Mouse (Mus musculus) limb, embryonic 10.5 days (tissue): ENCODE results near the gene Map6. TPM values are rescaled to one million over a fixed set of nuclear protein-coding genes. Genes with fewer than 3 reads are reported as not detected.

Source experiments
- DNase-seq: peaks from one replicate; pipeline ENCODE4 v3.0.0-alpha.2; 2017; ENCODE audit warnings: low spot score
- H3K27ac ChIP-seq: fragments of 300-500 bp; sonication (generic); 2 replicates; pipeline ENCODE4 v1.5.1; 2016; ENCODE audit warnings: mild to moderate bottlenecking
- H3K27me3 ChIP-seq: fragments of 300-500 bp; sonication (generic); 2 replicates; pipeline ENCODE4 v1.6.1; 2016; ENCODE audit warnings: low read depth, mild to moderate bottlenecking; ENCODE audit not compliant: poor library complexity, severe bottlenecking
- H3K36me3 ChIP-seq: fragments of 300-500 bp; sonication (generic); 2 replicates; pipeline ENCODE4 v1.6.1; 2016; ENCODE audit warnings: mild to moderate bottlenecking, moderate library complexity
- H3K4me1 ChIP-seq: fragments of 300-500 bp; sonication (generic); 2 replicates; pipeline ENCODE4 v1.6.1; 2016
- H3K4me3 ChIP-seq: fragments of 300-500 bp; sonication (generic); 2 replicates; pipeline ENCODE4 v1.5.1; 2016; ENCODE audit warnings: mild to moderate bottlenecking, moderate library complexity
- H3K9me3 ChIP-seq: fragments of 300-500 bp; sonication (generic); replicated peaks from 2 replicates; pipeline ENCODE4 v1.6.1; 2016; ENCODE audit warnings: mild to moderate bottlenecking
- WGBS: fragments of 180-500 bp; shearing (Covaris S2); methylation state at CpG from one replicate; pipeline ENCODE4 v1.1.7; 2016; 5-methylcytosine and 5-hydroxymethylcytosine counted together
- polyA plus RNA-seq: library from polyadenylated mRNA; unstranded; fragments of >200 nt; fragmentation: Nextera tagmentation; extraction: Ambion mirVana; gene quantifications from 2 replicates; pipeline ENCODE4 v1.2.1, GENCODE M21; 2016

Gene Map6
- polyA plus RNA-seq, 1 experiment from 2014 or later, result 5.4 TPM

- 13% methylated on average over 8 of the region's 8 CpGs for WGBS
Measured at GRCm38 (mm10) chr7:99236888-99237660, 30.2 kb upstream of the Map6 start.

DNA sequence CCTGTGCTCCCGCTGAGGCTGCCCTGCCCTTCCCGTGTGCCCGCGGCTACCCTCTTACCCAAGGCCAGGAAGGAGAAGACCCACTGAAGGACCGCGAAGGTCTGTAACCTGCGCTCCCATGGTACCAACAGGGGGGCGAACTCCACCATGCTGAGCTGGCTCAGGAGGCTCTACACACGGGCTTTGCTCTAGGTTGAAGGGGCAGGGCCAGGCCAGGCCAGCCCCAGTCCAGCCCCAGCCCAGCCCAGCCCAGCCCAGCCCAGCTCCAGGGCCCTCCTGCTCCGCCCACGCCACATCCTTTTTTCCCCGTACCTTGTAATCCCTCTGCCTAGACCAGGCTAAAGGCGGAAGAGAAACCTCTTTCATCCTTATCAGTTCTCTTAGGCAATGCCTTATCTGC, 28.8 kb upstream of the Map6 start, which contains the start of gene Mogat2:
TSS of gene Mogat2 (minus strand) at position 203 of the 400 bp plus-strand sequence.
- Histone ChIP-seq H3K9me3 (no peaks in the 10 kb centered on the region), H3K4me1 (peaks cover 51% of the 10 kb centered on the region), H3K27me3 (no peaks in the 10 kb centered on the region), H3K36me3 (0 out of 2 replicates have a peak, but pooled peaks cover 4% of the 10 kb centered on the region), H3K4me3 (peak within 1 kb of the TSS; percentile 60), H3K27ac (peak within 1 kb of the TSS; percentile 91)
- WGBS, result under 1% methylated on average over 13 of the region's 13 CpGs
- DNase-seq, result peak; percentile 78

More at GRCm38 (mm10) chr7:99236888-99237660, 30.2 kb upstream of the Map6 start:
- peak overlapping the region; percentile 91 for H3K27ac ChIP-seq
- peak overlapping the region; percentile 60 for H3K4me3 ChIP-seq
- H3K4me1 ChIP-seq, result peaks cover 51% of the 10 kb centered on the region
- H3K9me3 ChIP-seq, result no peaks in the 10 kb centered on the region
- H3K36me3 ChIP-seq, result peaks cover 12% of the 10 kb centered on the region
- H3K27me3 ChIP-seq, result no peaks in the 10 kb centered on the region
- DNase-seq, result peak; percentile 70

- WGBS, result 98% methylated on average over 11 of the region's 11 CpGs
- Histone ChIP-seq H3K36me3 (no peaks in the 10 kb centered on the region), H3K4me1 (peaks cover 21% of the 10 kb centered on the region), H3K9me3 (no peaks in the 10 kb centered on the region), H3K27ac (no peak overlapping the region), H3K4me3 (no peak overlapping the region), H3K27me3 (no peaks in the 10 kb centered on the region)
- no peak for DNase-seq
Measured at GRCm38 (mm10) chr7:99242097-99242496, 25.1 kb upstream of the Map6 start.

DNA sequence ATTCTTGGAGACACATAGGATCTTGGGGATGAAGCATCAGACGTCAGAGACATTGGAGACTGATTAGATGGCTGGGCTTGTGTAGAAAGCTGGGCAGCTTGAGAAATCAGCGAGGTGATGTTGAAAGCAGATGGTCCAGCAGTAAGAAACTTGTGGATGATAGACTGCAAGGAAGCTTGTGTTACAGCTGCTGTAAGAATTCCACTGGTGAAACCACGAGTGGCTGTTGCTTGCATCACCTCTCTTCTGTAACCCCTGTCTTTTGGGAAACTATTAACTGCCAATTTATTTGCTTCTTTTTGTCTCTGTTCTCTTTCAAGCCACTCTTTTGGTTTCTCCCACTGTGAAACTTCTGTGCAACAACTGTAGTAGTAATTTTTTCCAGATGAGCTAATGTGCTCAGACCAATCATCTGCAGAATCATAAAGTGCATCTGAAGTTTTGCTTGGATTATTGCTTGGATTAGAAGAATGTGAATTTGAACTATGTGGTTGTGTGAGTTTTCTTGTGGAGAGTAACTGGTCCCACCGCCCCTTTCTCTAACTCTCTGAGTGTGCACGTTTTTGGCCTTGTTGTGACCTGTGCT, 19.0 kb upstream of the Map6 start:
- Histone ChIP-seq H3K4me1 (peaks cover 24% of the 10 kb centered on the region), H3K4me3 (no peak overlapping the region), H3K27ac (no peak overlapping the region), H3K9me3 (no peaks in the 10 kb centered on the region), H3K36me3 (no peaks in the 10 kb centered on the region), H3K27me3 (peaks cover 22% of the 10 kb centered on the region)
- 33% methylated on average over 5 of the region's 5 CpGs for WGBS
- no peak for DNase-seq

- H3K27ac ChIP-seq, result peak overlapping the region; percentile 76
- WGBS, result under 1% methylated on average over 42 of the region's 44 CpGs
- no peaks in the 10 kb centered on the region for H3K9me3 ChIP-seq
- H3K36me3 ChIP-seq, result no peaks in the 10 kb centered on the region
- DNase-seq, result peak; percentile 60
- peaks cover 22% of the 10 kb centered on the region for H3K27me3 ChIP-seq
- peaks cover 24% of the 10 kb centered on the region for H3K4me1 ChIP-seq
- H3K4me3 ChIP-seq, result peak overlapping the region; percentile 56
Measured at GRCm38 (mm10) chr7:99248906-99249581, 18.2 kb upstream of the Map6 start.

GRCm38 (mm10) chr7:99249582-99249911, 17.7 kb upstream of the Map6 start:
- peak overlapping the region; percentile 56 for H3K4me3 ChIP-seq
- 3% methylated on average over 10 of the region's 10 CpGs for WGBS
- DNase-seq, result peak; percentile 61
- no peaks in the 10 kb centered on the region for H3K36me3 ChIP-seq
- H3K4me1 ChIP-seq, result peaks cover 24% of the 10 kb centered on the region
- no peak overlapping the region for H3K27ac ChIP-seq
- peaks cover 22% of the 10 kb centered on the region for H3K27me3 ChIP-seq
- H3K9me3 ChIP-seq, result no peaks in the 10 kb centered on the region

- no peak for DNase-seq
- H3K27me3 ChIP-seq, result peaks cover 22% of the 10 kb centered on the region
- no peaks in the 10 kb centered on the region for H3K9me3 ChIP-seq
- H3K4me3 ChIP-seq, result no peak overlapping the region
- no peak overlapping the region for H3K27ac ChIP-seq
- peaks cover 24% of the 10 kb centered on the region for H3K4me1 ChIP-seq
- WGBS, result 45% methylated on average over 9 of the region's 9 CpGs
- no peaks in the 10 kb centered on the region for H3K36me3 ChIP-seq
Measured at GRCm38 (mm10) chr7:99250386-99250785, 16.9 kb upstream of the Map6 start.

DNA sequence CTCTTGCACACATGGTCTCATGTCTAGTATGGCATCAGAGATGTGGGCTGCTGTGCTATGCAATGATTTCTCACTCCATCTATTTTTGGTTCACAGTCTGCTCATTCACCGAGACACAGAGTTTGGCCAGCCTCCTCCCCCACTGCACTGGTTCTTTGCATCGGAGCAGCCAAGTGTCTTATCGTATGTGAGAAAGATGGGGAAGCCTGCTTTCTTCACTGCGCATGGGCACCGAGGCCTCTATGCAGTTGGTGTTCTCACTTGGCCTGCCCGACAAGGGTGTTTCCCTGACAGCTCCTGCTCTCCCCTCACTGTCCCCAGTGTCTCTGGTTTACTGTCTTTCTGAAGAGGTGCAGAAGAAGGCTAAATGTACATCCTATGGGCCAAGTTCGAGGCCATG, 12.2 kb upstream of the Map6 start:
- Histone ChIP-seq H3K27ac (no peak overlapping the region), H3K36me3 (no peaks in the 10 kb centered on the region), H3K9me3 (no peaks in the 10 kb centered on the region), H3K4me1 (0 out of 2 replicates have a peak, but pooled peaks cover 4% of the 10 kb centered on the region), H3K27me3 (peaks cover 13% of the 10 kb centered on the region; the same call in 1 of the 2 replicates), H3K4me3 (no peak overlapping the region)
- DNase-seq, result no peak
- 92% methylated on average over 7 of the region's 7 CpGs for WGBS

GRCm38 (mm10) chr7:99261900-99262299, 5.3 kb upstream of the Map6 start:
- Histone ChIP-seq H3K9me3 (no peaks in the 10 kb centered on the region), H3K27ac (no peak overlapping the region), H3K27me3 (peaks cover 23% of the 10 kb centered on the region), H3K36me3 (no peaks in the 10 kb centered on the region), H3K4me1 (peaks cover under 1% of the 10 kb centered on the region; the same call in 1 of the 2 replicates), H3K4me3 (no peak overlapping the region)
- 56% methylated on average over 3 of the region's 3 CpGs for WGBS
- DNase-seq, result no peak

- Histone ChIP-seq H3K4me3 (no peak overlapping the region), H3K27ac (no peak overlapping the region), H3K9me3 (no peaks in the 10 kb centered on the region), H3K36me3 (no peaks in the 10 kb centered on the region), H3K27me3 (peaks cover 39% of the 10 kb centered on the region), H3K4me1 (peaks cover 16% of the 10 kb centered on the region)
- DNase-seq, result no peak
- WGBS, result 59% methylated on average over 4 of the region's 4 CpGs
Measured at GRCm38 (mm10) chr7:99263509-99263908, 3.7 kb upstream of the Map6 start.

DNA sequence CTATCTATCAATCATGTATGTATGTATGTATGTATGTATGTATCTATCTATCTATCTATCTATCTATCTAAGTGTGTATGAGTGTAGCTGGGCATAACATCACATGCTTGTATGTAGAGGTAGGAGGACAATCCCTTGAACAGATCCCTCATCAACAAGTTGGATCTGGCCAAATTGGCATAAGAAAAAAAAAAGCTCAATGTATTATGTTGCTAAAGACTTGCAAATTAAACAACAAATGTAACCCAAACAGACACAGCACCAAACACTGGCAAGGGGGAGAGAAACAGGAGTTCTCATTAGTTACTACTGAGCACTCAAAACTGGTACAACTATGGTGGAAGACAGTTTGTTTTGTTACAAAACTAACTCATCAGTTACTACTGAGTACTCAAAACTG, 2.6 kb upstream of the Map6 start:
- H3K4me3 ChIP-seq, result no peak overlapping the region
- H3K4me1 ChIP-seq, result peaks cover 26% of the 10 kb centered on the region
- no peak for DNase-seq
- no peak overlapping the region for H3K27ac ChIP-seq
- no peaks in the 10 kb centered on the region for H3K36me3 ChIP-seq
- no peaks in the 10 kb centered on the region for H3K9me3 ChIP-seq
- peaks cover 50% of the 10 kb centered on the region for H3K27me3 ChIP-seq

GRCm38 (mm10) chr7:99267897-99268505, 754 bp downstream of the Map6 start:
- no peaks in the 10 kb centered on the region for H3K36me3 ChIP-seq
- under 1% methylated on average over 59 of the region's 59 CpGs for WGBS
- H3K4me1 ChIP-seq, result peaks cover 32% of the 10 kb centered on the region
- peaks cover 80% of the 10 kb centered on the region for H3K27me3 ChIP-seq
- peak overlapping the region; percentile 73 for H3K27ac ChIP-seq
- peak overlapping the region; percentile 72 for H3K4me3 ChIP-seq
- DNase-seq, result peak; percentile 87
- H3K9me3 ChIP-seq, result no peaks in the 10 kb centered on the region
